Mouse (Mus musculus): ENCODE measurements around the gene Gm10271. TPM values are rescaled to one million over a fixed set of nuclear protein-coding genes. Genes with fewer than 3 reads are reported as not detected.

The Gm10271 gene
- polyA plus RNA-seq, 1 experiment from 2014 or later, result not detected

DNA sequence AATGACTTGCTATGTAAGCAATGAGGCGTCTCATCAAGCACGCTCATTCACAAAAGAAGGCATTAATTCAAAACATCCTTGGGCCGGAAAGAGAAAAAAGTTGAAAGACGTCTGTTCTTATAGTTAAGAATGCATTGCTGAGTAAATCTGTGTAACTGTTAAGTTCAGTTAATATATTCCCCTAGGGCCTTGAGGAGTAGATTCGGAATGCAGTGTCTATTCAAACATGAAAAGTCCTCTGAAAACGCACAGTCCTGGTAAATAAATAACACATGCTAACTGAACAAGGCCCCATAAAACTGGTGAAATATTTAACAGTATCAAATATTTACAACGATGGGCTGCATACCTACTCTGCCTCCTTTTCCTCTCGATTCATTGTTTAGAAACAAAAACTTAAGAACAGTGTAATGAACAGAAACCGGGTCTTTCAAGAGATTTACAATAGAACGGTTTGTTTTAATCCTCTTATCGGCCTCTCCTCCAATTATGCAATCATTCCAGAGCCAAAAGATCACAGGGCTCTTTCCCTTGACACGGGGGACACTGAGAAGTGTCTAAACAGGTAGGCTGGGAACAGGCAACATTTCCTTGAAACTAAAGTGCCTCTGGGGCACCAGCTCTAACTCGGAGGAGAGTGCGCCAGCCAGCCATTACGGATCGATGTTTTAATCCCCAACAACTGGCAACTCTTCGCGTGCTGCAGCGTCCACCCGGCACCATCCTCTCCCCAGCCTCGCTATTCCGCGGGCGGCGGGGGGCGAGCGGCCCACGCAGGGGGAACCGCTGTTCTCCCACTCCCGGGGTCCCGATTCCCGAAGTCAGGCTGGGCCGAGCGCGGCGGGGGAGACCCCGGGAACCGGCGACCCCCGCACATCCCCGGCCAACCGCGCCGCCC is 23.0 kb downstream of the Gm10271 start:
- Histone ChIP-seq H3K36me3 (ENCODE audit: control insufficient read depth, insufficient read depth, low read length) (no peaks in the 10 kb centered on the region), H3K4me3 (ENCODE audit: control insufficient read depth in 1 of 2, insufficient read depth in 1 of 2, low read depth in 1 of 2, low read length in 2 of 2) (peak overlapping the region; percentile 89 to 100), H3K27me3 (ENCODE audit: control insufficient read depth, insufficient read depth, low read length) (no peaks in the 10 kb centered on the region), H3K9ac (ENCODE audit: low read length) (peak overlapping the region; percentile 93), H3K4me1 (ENCODE audit: control insufficient read depth in 2 of 2, insufficient read depth in 2 of 2, low read length in 2 of 2) (peaks cover 16 to 35% of the 10 kb centered on the region in 2 experiments), H3K27ac (replicated peaks in 1 of 2; ENCODE audit: control insufficient read depth in 1 of 2, insufficient read depth in 1 of 2, low read depth in 2 of 2, low read length in 2 of 2) (peak overlapping the region; percentile 88 to 89; a peak in 3 of 4 replicates), H3K9me3 (ENCODE audit: control insufficient read depth, low read length) (peaks cover 4% of the 10 kb centered on the region; the same call in 1 of the 2 replicates), H3K4me2 (ENCODE audit: low read length) (peak overlapping the region; percentile 71)
- peak; percentile 5; the same call in 1 of the 2 replicates for ATAC-seq (ENCODE audit: insufficient number of reproducible peaks, insufficient read depth, low FRiP score, low read depth)
- 3% methylated on average over 44 of the region's 44 CpGs for WGBS

DNA sequence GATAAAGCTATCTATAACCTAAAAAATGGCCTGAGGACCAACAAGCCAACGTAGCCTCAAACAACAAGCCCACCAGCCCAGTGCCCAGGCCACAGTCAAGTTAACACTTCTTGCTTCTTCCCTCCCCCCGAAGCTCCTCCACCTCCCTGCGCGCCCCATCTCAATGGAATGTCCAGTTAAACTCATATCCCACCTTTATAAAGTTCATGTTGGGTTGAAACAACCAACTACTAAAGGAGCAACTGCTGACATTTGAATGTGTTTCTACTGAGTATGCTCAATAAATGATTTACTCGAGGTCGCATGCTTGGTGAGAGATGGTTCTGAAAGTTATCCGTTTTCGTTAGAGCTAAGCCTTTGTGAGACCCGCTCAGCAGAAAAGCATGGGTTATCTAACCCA is 24.0 kb downstream of the Gm10271 start:
- no peak overlapping the region for H3K27ac ChIP-seq (replicated peaks in 1 of 2; ENCODE audit: control insufficient read depth in 1 of 2, insufficient read depth in 1 of 2, low read depth in 2 of 2, low read length in 2 of 2)
- peak overlapping the region; percentile 71 for H3K4me2 ChIP-seq (ENCODE audit: low read length)
- H3K4me3 ChIP-seq (ENCODE audit: control insufficient read depth in 1 of 2, insufficient read depth in 1 of 2, low read depth in 1 of 2, low read length in 2 of 2), result peak overlapping the region in 1 of 2 experiments; percentile 89; a peak in 2 of 4 replicates
- no peaks in the 10 kb centered on the region for H3K27me3 ChIP-seq (ENCODE audit: control insufficient read depth, insufficient read depth, low read length)
- H3K4me1 ChIP-seq (ENCODE audit: control insufficient read depth in 2 of 2, insufficient read depth in 2 of 2, low read length in 2 of 2), result peaks cover 16 to 36% of the 10 kb centered on the region in 2 experiments
- ATAC-seq (ENCODE audit: insufficient number of reproducible peaks, insufficient read depth, low FRiP score, low read depth), result no peak
- WGBS, result 75% methylated on average over 9 of the region's 9 CpGs
- H3K9me3 ChIP-seq (ENCODE audit: control insufficient read depth, low read length), result peaks cover 4% of the 10 kb centered on the region; the same call in 1 of the 2 replicates
- H3K9ac ChIP-seq (ENCODE audit: low read length), result peak overlapping the region; percentile 93
- no peaks in the 10 kb centered on the region for H3K36me3 ChIP-seq (ENCODE audit: control insufficient read depth, insufficient read depth, low read length)

DNA sequence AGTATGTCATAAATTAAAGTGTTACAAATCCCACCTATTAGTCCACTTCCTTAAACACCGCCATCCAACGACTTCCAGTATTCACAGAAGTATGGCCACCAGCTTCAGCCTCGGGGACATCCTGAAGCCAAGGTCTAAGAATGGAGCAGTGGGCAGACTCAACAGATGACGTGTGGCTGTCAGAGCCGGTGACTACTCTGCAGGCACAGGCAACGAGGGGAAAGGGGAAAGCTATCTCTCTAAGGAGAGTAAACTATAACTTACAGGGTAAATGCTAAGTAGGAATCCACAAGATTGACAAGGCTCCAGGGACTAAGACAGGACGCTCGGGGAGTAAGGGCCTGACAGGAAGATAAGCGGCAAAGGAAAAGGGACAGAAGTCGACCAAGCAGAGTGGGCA is 27.5 kb downstream of the Gm10271 start:
- Histone ChIP-seq H3K9ac (ENCODE audit: low read length) (peak overlapping the region; percentile 62; the same call in 1 of the 2 replicates), H3K4me1 (ENCODE audit: control insufficient read depth in 2 of 2, insufficient read depth in 2 of 2, low read length in 2 of 2) (peaks cover 16 to 36% of the 10 kb centered on the region in 2 experiments), H3K9me3 (ENCODE audit: control insufficient read depth, low read length) (0 out of 2 replicates have a peak, but pooled peaks cover 7% of the 10 kb centered on the region), H3K27me3 (ENCODE audit: control insufficient read depth, insufficient read depth, low read length) (no peaks in the 10 kb centered on the region), H3K4me3 (ENCODE audit: control insufficient read depth in 1 of 2, insufficient read depth in 1 of 2, low read depth in 1 of 2, low read length in 2 of 2) (peak overlapping the region; percentile 6 to 13; a peak in 2 of 4 replicates), H3K27ac (replicated peaks in 1 of 2; ENCODE audit: control insufficient read depth in 1 of 2, insufficient read depth in 1 of 2, low read depth in 2 of 2, low read length in 2 of 2) (peak overlapping the region; percentile 90 to 95), H3K4me2 (ENCODE audit: low read length) (peak overlapping the region; percentile 50), H3K36me3 (ENCODE audit: control insufficient read depth, insufficient read depth, low read length) (peaks cover 9% of the 10 kb centered on the region)
- ATAC-seq (ENCODE audit: insufficient number of reproducible peaks, insufficient read depth, low FRiP score, low read depth), result no peak; the same call in 1 of the 2 replicates
- WGBS, result 16% methylated on average over 10 of the region's 10 CpGs

DNA sequence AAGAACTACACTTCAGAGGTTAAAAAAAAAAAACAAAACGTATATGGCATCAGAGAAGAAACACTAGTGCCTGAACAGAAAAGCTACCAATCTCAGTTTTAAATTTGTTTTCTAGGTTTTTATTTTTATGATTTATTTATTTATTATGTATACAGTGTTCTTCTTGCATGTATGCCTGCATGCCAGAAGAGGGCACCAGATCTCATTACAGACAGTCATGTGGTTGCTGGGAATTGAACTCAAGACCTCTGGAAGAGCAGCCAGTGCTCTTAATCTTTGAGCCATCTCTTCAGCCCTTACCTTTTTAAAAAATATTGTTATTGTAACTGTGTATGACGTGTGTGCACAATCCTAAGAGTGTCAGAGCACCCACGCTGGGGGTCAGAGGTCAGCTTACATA is 28.3 kb downstream of the Gm10271 start:
- H3K27me3 ChIP-seq (ENCODE audit: control insufficient read depth, insufficient read depth, low read length), result no peaks in the 10 kb centered on the region
- no peak overlapping the region for H3K4me3 ChIP-seq (ENCODE audit: control insufficient read depth in 1 of 2, insufficient read depth in 1 of 2, low read depth in 1 of 2, low read length in 2 of 2)
- peaks cover 16 to 36% of the 10 kb centered on the region in 2 experiments for H3K4me1 ChIP-seq (ENCODE audit: control insufficient read depth in 2 of 2, insufficient read depth in 2 of 2, low read length in 2 of 2)
- no peak for ATAC-seq (ENCODE audit: insufficient number of reproducible peaks, insufficient read depth, low FRiP score, low read depth)
- H3K9ac ChIP-seq (ENCODE audit: low read length), result no peak overlapping the region
- WGBS, result 91% methylated on average over 3 of the region's 3 CpGs
- no peak overlapping the region for H3K4me2 ChIP-seq (ENCODE audit: low read length)
- 0 out of 2 replicates have a peak, but pooled peaks cover 7% of the 10 kb centered on the region for H3K9me3 ChIP-seq (ENCODE audit: control insufficient read depth, low read length)
- H3K36me3 ChIP-seq (ENCODE audit: control insufficient read depth, insufficient read depth, low read length), result peaks cover 12% of the 10 kb centered on the region
- peak overlapping the region in 1 of 2 experiments; percentile 90; a peak in 2 of 4 replicates for H3K27ac ChIP-seq (replicated peaks in 1 of 2; ENCODE audit: control insufficient read depth in 1 of 2, insufficient read depth in 1 of 2, low read depth in 2 of 2, low read length in 2 of 2)

DNA sequence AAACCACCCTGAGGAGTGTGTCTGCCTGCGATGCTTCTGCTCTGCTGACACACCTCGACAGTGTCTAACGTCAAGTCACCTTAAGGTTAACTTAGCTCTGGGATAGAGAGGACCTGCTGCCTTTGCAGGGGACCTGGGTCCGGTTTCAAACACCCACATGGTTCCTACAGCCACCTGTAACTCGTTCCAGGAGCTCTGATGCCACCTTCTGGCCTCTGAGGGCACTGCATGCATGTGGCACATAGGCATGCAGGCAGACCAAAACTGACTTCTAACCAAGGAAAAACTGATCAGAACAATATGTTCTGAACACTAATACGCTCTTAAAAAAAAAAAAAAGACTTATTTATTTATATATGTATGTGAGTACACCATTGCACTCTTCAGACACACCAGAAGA is 29.4 kb downstream of the Gm10271 start:
- no peak for ATAC-seq (ENCODE audit: insufficient number of reproducible peaks, insufficient read depth, low FRiP score, low read depth)
- peaks cover 14 to 28% of the 10 kb centered on the region in 2 experiments for H3K4me1 ChIP-seq (ENCODE audit: control insufficient read depth in 2 of 2, insufficient read depth in 2 of 2, low read length in 2 of 2)
- H3K4me3 ChIP-seq (ENCODE audit: control insufficient read depth in 1 of 2, insufficient read depth in 1 of 2, low read depth in 1 of 2, low read length in 2 of 2), result no peak overlapping the region
- WGBS, result 91% methylated on average over 6 of the region's 6 CpGs
- no peak overlapping the region for H3K27ac ChIP-seq (replicated peaks in 1 of 2; ENCODE audit: control insufficient read depth in 1 of 2, insufficient read depth in 1 of 2, low read depth in 2 of 2, low read length in 2 of 2)
- peaks cover 23% of the 10 kb centered on the region for H3K36me3 ChIP-seq (ENCODE audit: control insufficient read depth, insufficient read depth, low read length)
- H3K9me3 ChIP-seq (ENCODE audit: control insufficient read depth, low read length), result 0 out of 2 replicates have a peak, but pooled peaks cover 7% of the 10 kb centered on the region
- no peak overlapping the region for H3K4me2 ChIP-seq (ENCODE audit: low read length)
- no peak overlapping the region for H3K9ac ChIP-seq (ENCODE audit: low read length)
- H3K27me3 ChIP-seq (ENCODE audit: control insufficient read depth, insufficient read depth, low read length), result no peaks in the 10 kb centered on the region

DNA sequence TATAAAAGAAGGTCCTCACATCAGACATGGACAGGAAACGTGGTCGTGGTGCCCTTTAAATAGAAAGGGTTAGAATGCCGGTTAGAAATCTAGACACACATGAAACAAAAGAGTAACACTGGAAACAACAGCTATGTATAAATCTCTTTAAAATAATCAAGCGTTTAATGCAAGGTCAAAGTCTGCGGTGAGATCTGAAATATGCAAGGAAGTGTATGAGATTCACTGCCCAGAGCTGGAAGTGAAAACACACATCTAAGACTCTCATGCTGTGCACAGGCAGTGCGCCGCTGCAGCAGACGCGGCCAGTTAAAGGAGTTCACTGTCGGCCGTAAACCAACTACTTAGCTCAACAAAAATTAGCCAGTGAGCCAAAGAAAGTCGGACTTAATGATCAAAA is 37.4 kb downstream of the Gm10271 start:
- ATAC-seq (ENCODE audit: insufficient number of reproducible peaks, insufficient read depth, low FRiP score, low read depth), result no peak
- Histone ChIP-seq H3K27me3 (ENCODE audit: control insufficient read depth, insufficient read depth, low read length) (no peaks in the 10 kb centered on the region), H3K4me2 (ENCODE audit: low read length) (no peak overlapping the region), H3K4me1 (ENCODE audit: control insufficient read depth in 2 of 2, insufficient read depth in 2 of 2, low read length in 2 of 2) (peaks cover 2 to 3% of the 10 kb centered on the region in 2 experiments; a peak in 1 of 4 replicates), H3K9me3 (ENCODE audit: control insufficient read depth, low read length) (no peaks in the 10 kb centered on the region), H3K4me3 (ENCODE audit: control insufficient read depth in 1 of 2, insufficient read depth in 1 of 2, low read depth in 1 of 2, low read length in 2 of 2) (no peak overlapping the region), H3K36me3 (ENCODE audit: control insufficient read depth, insufficient read depth, low read length) (peaks cover 75% of the 10 kb centered on the region), H3K9ac (ENCODE audit: low read length) (no peak overlapping the region), H3K27ac (replicated peaks in 1 of 2; ENCODE audit: control insufficient read depth in 1 of 2, insufficient read depth in 1 of 2, low read depth in 2 of 2, low read length in 2 of 2) (no peak overlapping the region)
- 87% methylated on average over 12 of the region's 12 CpGs for WGBS

DNA sequence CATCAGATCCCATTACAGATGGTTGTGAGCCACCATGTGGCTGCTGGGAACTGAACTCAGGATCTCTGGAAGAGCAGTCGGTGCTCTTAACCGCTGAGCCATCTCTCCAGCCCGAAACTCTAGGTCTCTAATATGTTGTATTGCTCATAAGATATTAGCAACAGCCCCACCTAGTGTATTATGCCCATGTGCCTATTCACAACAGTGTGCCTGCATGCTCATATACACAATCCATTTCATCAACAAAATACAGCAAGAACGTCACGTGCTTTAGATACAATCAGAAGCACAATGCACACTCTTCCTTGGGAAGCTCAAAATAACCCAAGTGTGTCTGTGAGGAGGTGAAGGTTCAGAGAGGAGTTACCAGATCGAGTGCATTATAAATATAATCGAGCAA is 38.6 kb downstream of the Gm10271 start:
- H3K9ac ChIP-seq (ENCODE audit: low read length), result no peak overlapping the region
- peaks cover 75% of the 10 kb centered on the region for H3K36me3 ChIP-seq (ENCODE audit: control insufficient read depth, insufficient read depth, low read length)
- no peak for ATAC-seq (ENCODE audit: insufficient number of reproducible peaks, insufficient read depth, low FRiP score, low read depth)
- H3K9me3 ChIP-seq (ENCODE audit: control insufficient read depth, low read length), result no peaks in the 10 kb centered on the region
- WGBS, result 90% methylated on average over 7 of the region's 7 CpGs
- H3K27ac ChIP-seq (replicated peaks in 1 of 2; ENCODE audit: control insufficient read depth in 1 of 2, insufficient read depth in 1 of 2, low read depth in 2 of 2, low read length in 2 of 2), result no peak overlapping the region
- peaks cover 2 to 3% of the 10 kb centered on the region in 2 experiments; a peak in 1 of 4 replicates for H3K4me1 ChIP-seq (ENCODE audit: control insufficient read depth in 2 of 2, insufficient read depth in 2 of 2, low read length in 2 of 2)
- no peaks in the 10 kb centered on the region for H3K27me3 ChIP-seq (ENCODE audit: control insufficient read depth, insufficient read depth, low read length)
- no peak overlapping the region for H3K4me2 ChIP-seq (ENCODE audit: low read length)
- H3K4me3 ChIP-seq (ENCODE audit: control insufficient read depth in 1 of 2, insufficient read depth in 1 of 2, low read depth in 1 of 2, low read length in 2 of 2), result no peak overlapping the region

All from heart, embryonic 14.5 days (tissue).